Mouse (Mus musculus) kidney, adult 2 months (tissue): ENCODE measurements around the gene Pls1.

Experiments used
- CTCF ChIP-seq: fragments of 200-500 bp; conservative IDR thresholded peaks from 2 replicates; pipeline ENCODE4 v1.5.1; 2011; ENCODE audit warnings: low read depth, mild to moderate bottlenecking, control low read depth, low read length, moderate library complexity, mixed read lengths; ENCODE audit not compliant: insufficient read depth, insufficient read length
- POLR2A ChIP-seq: fragments of 200-500 bp; IDR thresholded peaks from one replicate; pipeline ENCODE4 v1.6.1; 2011; ENCODE audit warnings: low read depth, low read length, control low read depth

GRCm38 (mm10) chr9:95750746-95751145 is 94.4 kb downstream of the Pls1 start:
- TF ChIP-seq CTCF (no peak), POLR2A (no peak)
